Mouse (Mus musculus): ENCODE results near the gene Olfr77. TPM values are rescaled to one million over a fixed set of nuclear protein-coding genes. Genes with fewer than 3 reads are reported as not detected.

The Olfr77 gene
- not detected for total RNA-seq (2021)
- long read RNA-seq: 0 reads

DNA sequence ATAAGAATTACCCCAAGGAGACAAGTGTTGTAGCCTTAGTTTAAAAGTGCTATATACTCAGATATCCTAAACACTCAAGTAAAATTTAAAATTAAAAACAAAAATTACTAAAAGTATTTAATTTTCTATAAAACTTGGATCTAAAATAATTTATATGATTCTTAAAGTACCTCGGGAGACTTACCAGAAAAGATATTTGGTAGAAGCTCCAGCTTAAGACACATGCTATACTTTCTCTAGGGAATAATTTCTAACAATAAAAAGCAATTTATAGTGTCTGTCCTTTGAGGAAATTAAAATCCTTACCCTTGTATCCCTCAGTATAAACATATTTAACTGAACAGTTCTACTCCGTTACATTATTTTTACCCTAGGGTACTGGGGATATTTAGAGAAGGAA is at the start of gene Olfr77:
Gene Olfr77 (plus strand): TSS at position 301 of the 400 bp plus-strand sequence.
- no peak for DNase-seq (ENCODE audit: low spot score in 2 of 2)

- no peak for DNase-seq (ENCODE audit: low spot score in 2 of 2)
These were observed 28.8 kb upstream of the Olfr77 start, which contains the start of gene Olfr862 for GRCm38 (mm10) chr9:19887904-19888303. Gene Olfr862 (minus strand): TSS chr9:19888004.

- DNase-seq (ENCODE audit: low spot score in 2 of 2): no peak
These were observed 5.5 kb upstream of the Olfr77 start for GRCm38 (mm10) chr9:19911170-19911569.

Other genes starting within 250 kb of the Olfr77 start
- gene Olfr857, start 207.4 kb upstream of the Olfr77 start, total RNA-seq (2021): not detected
- not detected for gene Olfr58, start 136.6 kb upstream of the Olfr77 start, total RNA-seq (2021)
- gene Olfr859, start 112.0 kb upstream of the Olfr77 start, total RNA-seq (2021): not detected
- not detected for gene Olfr860, start 67.1 kb upstream of the Olfr77 start, total RNA-seq (2021)
- gene Olfr862, start 28.9 kb upstream of the Olfr77 start, total RNA-seq (2021): not detected
- not detected for gene Olfr866, start 111.2 kb downstream of the Olfr77 start, total RNA-seq (2021)
- gene Olfr867, start 140.7 kb downstream of the Olfr77 start, total RNA-seq (2021): not detected
- gene Olfr868, start 181.8 kb downstream of the Olfr77 start, total RNA-seq (2021): not detected
- gene Olfr869, start 212.1 kb downstream of the Olfr77 start, total RNA-seq (2021): not detected

Data from layer of hippocampus, postnatal 10 days (tissue).